Mouse (Mus musculus): ENCODE data around the gene Itgb8. TPM values are rescaled to one million over a fixed set of nuclear protein-coding genes. Genes with fewer than 3 reads are reported as not detected.

Itgb8 gene
- polyA plus RNA-seq, 1 experiment from 2014 or later: 29.6 TPM

DNA sequence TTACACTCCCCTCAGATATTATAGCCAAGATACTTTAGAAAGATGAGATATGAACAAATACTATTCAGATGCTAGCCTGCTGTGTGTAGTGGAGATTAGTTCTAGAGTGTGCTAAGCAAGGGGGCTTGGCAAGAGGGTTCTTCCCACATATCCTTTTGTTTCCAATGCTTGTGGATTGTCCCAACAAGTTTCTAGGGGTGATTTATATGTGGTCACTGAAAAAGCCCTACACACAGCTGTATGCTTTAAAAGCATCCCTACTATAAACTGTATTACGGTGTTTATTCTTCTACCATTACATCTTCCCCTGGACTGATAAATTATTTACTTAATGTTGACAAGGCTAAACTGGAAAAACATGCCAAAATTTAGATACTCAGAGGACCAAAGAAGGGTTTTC is 92.6 kb downstream of the Itgb8 start:
- Histone ChIP-seq H3K27ac (ENCODE audit: low read depth, low read length) (no peak overlapping the region), H3K36me3 (ENCODE audit: control insufficient read depth, insufficient read depth, low read length) (no peaks in the 10 kb centered on the region)

DNA sequence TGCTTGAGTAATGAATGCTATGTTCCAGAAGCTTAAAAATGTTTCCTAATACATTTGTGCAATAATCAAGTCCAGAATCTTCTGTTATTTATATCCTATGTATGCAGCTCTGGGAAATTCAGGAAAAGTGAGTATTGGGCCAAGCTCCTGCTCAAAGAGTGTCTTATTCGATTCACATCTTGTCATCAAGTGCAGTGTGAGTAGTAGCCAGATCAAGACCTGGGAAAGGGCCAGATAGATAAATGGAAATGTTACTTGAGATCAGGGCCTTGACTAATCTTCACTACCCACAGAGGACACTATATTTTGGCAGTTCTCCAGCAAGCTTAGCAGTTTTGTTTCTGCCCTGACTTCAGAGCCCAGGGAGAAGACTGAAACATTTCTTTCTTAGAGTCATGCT is 100.7 kb downstream of the Itgb8 start:
- Histone ChIP-seq H3K27me3 (ENCODE audit: control insufficient read depth, insufficient read depth, low read length) (no peaks in the 10 kb centered on the region), H3K9me3 (ENCODE audit: control insufficient read depth, low read length) (no peaks in the 10 kb centered on the region), H3K4me2 (replicated peaks; ENCODE audit: low read depth, low read length) (no peak overlapping the region), H3K27ac (ENCODE audit: low read depth, low read length) (no peak overlapping the region), H3K36me3 (ENCODE audit: control insufficient read depth, insufficient read depth, low read length) (no peaks in the 10 kb centered on the region), H3K4me3 (ENCODE audit: low read depth, low read length) (no peak overlapping the region), H3K9ac (ENCODE audit: low read depth, low read length) (no peak overlapping the region), H3K4me1 (replicated peaks; ENCODE audit: control insufficient read depth, insufficient read depth, low read length) (no peaks in the 10 kb centered on the region)
- no peak for DNase-seq (ENCODE audit: low spot score)
- ATAC-seq (ENCODE audit: low FRiP score): no peak
- 88% methylated on average over 1 of the region's 1 CpGs for WGBS

More for the DNA sequence above, 92.6 kb downstream of the Itgb8 start:
- no peak for ATAC-seq (ENCODE audit: low FRiP score)
- Histone ChIP-seq H3K9me3 (ENCODE audit: control insufficient read depth, low read length) (no peaks in the 10 kb centered on the region), H3K9ac (ENCODE audit: low read depth, low read length) (no peak overlapping the region), H3K4me3 (ENCODE audit: low read depth, low read length) (no peak overlapping the region), H3K4me1 (replicated peaks; ENCODE audit: control insufficient read depth, insufficient read depth, low read length) (no peaks in the 10 kb centered on the region), H3K4me2 (replicated peaks; ENCODE audit: low read depth, low read length) (no peak overlapping the region), H3K27me3 (ENCODE audit: control insufficient read depth, insufficient read depth, low read length) (no peaks in the 10 kb centered on the region)
- WGBS: 95% methylated on average over 1 of the region's 1 CpGs
- no peak for DNase-seq (ENCODE audit: low spot score)

DNA sequence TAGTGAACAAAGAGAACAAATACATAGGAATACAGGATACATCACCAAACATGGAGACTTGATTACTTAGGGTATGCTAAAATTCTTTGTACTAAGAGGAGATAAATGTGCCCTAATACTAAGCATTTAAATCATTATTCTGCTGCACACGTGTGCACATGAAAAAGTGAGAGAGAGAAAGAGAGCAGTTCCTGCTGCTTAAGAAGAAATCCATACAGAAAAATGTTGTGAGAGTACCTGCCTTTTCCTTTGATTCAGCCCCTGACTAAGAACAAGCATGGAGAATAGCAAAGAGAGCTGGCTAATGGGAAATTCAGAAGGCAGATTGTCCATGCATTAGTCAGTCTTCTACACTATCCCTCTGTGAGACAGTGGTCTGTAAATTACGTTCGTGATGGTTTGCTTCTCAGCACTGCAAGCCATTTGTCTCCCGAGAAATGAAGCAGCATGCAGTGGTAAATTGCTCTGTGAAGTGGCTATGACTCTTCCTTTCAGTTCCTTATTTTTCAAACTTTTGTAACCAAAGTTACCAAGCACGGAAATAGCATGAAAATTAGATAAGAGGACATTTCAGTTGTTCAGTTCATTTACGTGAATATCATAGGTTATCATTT is 125.0 kb downstream of the Itgb8 start:
- 77% methylated on average over 6 of the region's 6 CpGs for WGBS
- H3K36me3 ChIP-seq (ENCODE audit: control insufficient read depth, insufficient read depth, low read length): no peaks in the 10 kb centered on the region
- H3K4me3 ChIP-seq (ENCODE audit: low read depth, low read length): no peak overlapping the region
- no peaks in the 10 kb centered on the region for H3K9me3 ChIP-seq (ENCODE audit: control insufficient read depth, low read length)
- DNase-seq (ENCODE audit: low spot score): no peak
- H3K4me2 ChIP-seq (replicated peaks; ENCODE audit: low read depth, low read length): no peak overlapping the region
- H3K9ac ChIP-seq (ENCODE audit: low read depth, low read length): no peak overlapping the region
- no peak for ATAC-seq (ENCODE audit: low FRiP score)
- H3K27me3 ChIP-seq (ENCODE audit: control insufficient read depth, insufficient read depth, low read length): no peaks in the 10 kb centered on the region
- no peak overlapping the region for H3K27ac ChIP-seq (ENCODE audit: low read depth, low read length)
- no peaks in the 10 kb centered on the region for H3K4me1 ChIP-seq (replicated peaks; ENCODE audit: control insufficient read depth, insufficient read depth, low read length)

DNA sequence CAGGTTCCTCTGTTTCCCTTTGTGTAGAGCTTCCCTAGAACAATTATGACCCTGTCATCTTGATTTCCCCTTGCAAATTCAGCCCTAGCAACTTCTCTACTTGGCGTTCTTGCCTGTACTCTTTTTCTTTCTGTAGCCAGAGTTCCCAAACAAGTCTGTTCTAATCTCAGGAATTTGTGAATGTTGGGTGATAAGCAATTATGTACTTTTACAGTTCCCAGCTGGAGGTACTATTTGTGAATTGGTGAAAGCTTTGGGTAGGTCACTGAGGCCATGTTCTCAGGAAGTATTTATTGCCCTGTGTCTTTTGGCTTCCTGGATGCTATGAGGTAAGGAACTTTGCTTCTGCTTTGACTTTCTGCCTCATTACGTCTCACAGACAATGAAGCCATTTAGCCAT is 128.5 kb downstream of the Itgb8 start:
- WGBS: 66% methylated on average over 2 of the region's 2 CpGs
- H3K9ac ChIP-seq (ENCODE audit: low read depth, low read length): no peak overlapping the region
- H3K4me2 ChIP-seq (replicated peaks; ENCODE audit: low read depth, low read length): no peak overlapping the region
- no peaks in the 10 kb centered on the region for H3K36me3 ChIP-seq (ENCODE audit: control insufficient read depth, insufficient read depth, low read length)
- ATAC-seq (ENCODE audit: low FRiP score) (no peak), DNase-seq (ENCODE audit: low spot score) (no peak)
- H3K27me3 ChIP-seq (ENCODE audit: control insufficient read depth, insufficient read depth, low read length): no peaks in the 10 kb centered on the region
- no peaks in the 10 kb centered on the region for H3K9me3 ChIP-seq (ENCODE audit: control insufficient read depth, low read length)
- H3K4me1 ChIP-seq (replicated peaks; ENCODE audit: control insufficient read depth, insufficient read depth, low read length): no peaks in the 10 kb centered on the region
- no peak overlapping the region for H3K4me3 ChIP-seq (ENCODE audit: low read depth, low read length)
- H3K27ac ChIP-seq (ENCODE audit: low read depth, low read length): no peak overlapping the region

Other genes with a start within 250 kb of the Itgb8 start
- gene Macc1, start 75.5 kb upstream of the Itgb8 start, polyA plus RNA-seq (2014; fragmentation: Nextera tagmentation; extraction: Ambion mirVana): 0.21 and 0.32 TPM in 2 replicates

Data from hindbrain, embryonic 11.5 days (tissue).